Mouse (Mus musculus) neutrophil, adult 65 days (primary cell): ENCODE measurements around the gene Gm27235. TPM values are rescaled to one million over a fixed set of nuclear protein-coding genes. Genes with fewer than 3 reads are reported as not detected.

ENCODE experiments used
- total RNA-seq: library from RNA; stranded (reverse); gene quantifications from 2 replicates; pipeline ENCODE4 v1.2.4, GENCODE M21; 2023

The Gm27235 gene
- total RNA-seq, result not detected in 2 replicates

GRCm38 (mm10) chr9:35790001-35790400 is at the start of gene Gm27235, which contains the start of gene D730048I06Rik:
TSS of gene Gm27235 (minus strand) at chr9:35790101.
TSS of gene D730048I06Rik (minus strand) at chr9:35790112.

DNA sequence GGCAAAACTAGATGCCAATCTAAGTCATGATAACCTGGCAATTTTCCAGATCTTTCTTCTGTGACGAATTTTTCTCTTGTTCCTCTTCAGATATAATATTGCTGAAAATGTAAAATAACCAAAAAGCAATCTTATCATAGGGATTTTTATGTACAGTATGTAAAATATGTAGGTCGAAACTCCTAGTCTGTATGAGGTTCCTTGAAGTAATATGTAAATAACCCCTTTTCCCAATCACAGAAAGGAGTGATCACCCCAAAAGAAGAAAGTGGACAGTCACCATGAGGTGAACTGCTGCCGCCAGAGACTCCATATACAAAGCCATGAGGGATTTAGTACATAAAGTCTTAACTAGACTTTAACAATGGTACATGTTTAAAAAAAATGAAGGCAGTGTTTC is 11.9 kb downstream of the Gm27235 start, which contains the start of gene Gm17727:
Gene Gm17727 (minus strand): TSS at position 101 of the 400 bp plus-strand sequence.

GRCm38 (mm10) chr9:35740749-35741148 is 49.2 kb downstream of the Gm27235 start, which contains the start of gene Gm17677:
TSS of gene Gm17677 (plus strand) at chr9:35741049.

Other genes starting within 250 kb of the Gm27235 start
- gene Ddx25, start 231.6 kb downstream of the Gm27235 start, total RNA-seq, result 0.19 and 0.39 TPM in 2 replicates
- gene Pus3, start 231.5 kb downstream of the Gm27235 start, total RNA-seq, result 4.9 and 7.9 TPM in 2 replicates
- gene Pate2, start 219.8 kb downstream of the Gm27235 start, total RNA-seq, result not detected in 2 replicates
- 6.3 and 7.8 TPM in 2 replicates for gene Hyls1, start 219.7 kb downstream of the Gm27235 start, total RNA-seq
- gene Pate4, start 178.2 kb downstream of the Gm27235 start, total RNA-seq, result not detected in 2 replicates
- not detected in 2 replicates for gene Pate3, start 141.9 kb downstream of the Gm27235 start, total RNA-seq
- gene Pate1, start 102.7 kb downstream of the Gm27235 start, total RNA-seq, result not detected in 2 replicates
- gene Gm17677, start 49.1 kb downstream of the Gm27235 start, total RNA-seq, result not detected in 2 replicates
- not detected in 2 replicates for gene Gm17727, start 12.0 kb downstream of the Gm27235 start, total RNA-seq
- not detected in 2 replicates for gene D730048I06Rik, start within 50 bp of the Gm27235 start, total RNA-seq
- not detected in 2 replicates for gene 9230110F15Rik, start 54.0 kb upstream of the Gm27235 start, total RNA-seq
- not detected in 2 replicates for gene 9230113P08Rik, start 118.3 kb upstream of the Gm27235 start, total RNA-seq